Mouse (Mus musculus): Measurements from ENCODE around the gene Kirrel.
A peak's percentile ranks its signal among the peaks of the same experiment; 100 is the strongest.

DNA sequence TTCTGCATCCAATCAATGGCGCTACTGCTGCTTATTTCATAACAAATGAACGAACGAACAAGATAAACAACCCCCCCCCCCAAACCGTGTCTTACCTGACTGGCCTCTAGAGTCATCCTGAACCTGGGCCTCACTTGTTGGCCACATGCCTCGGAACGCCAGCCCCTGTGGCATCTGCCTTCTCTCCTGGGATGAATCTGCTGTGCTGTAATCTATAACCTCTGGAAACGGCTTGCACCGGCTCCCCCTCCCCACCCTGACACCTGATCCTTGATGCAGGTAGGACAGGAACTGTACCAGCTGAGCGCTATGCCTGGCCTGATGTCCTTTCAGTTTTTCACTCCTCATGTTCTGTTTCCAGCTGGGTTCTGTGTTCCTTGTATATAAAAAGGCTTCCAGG, 96.9 kb downstream of the Kirrel start:
- TF ChIP-seq TCF3 (IDR thresholded peaks at IDR 0.05; ENCODE audit: insufficient read length, low read depth) (no peak), MAX (IDR thresholded peaks at IDR 0.05; ENCODE audit: low read depth) (no peak), MYOG (IDR thresholded peaks at IDR 0.05; ENCODE audit: control insufficient read depth in 1 of 3, insufficient read depth in 1 of 3, insufficient read length in 2 of 3, low read depth in 2 of 3) (no peak), POLR2A (IDR thresholded peaks at IDR 0.05; ENCODE audit: insufficient read length, low read depth) (no peak), MYOD1 (IDR thresholded peaks at IDR 0.05; ENCODE audit: control insufficient read depth in 1 of 3, insufficient read length in 2 of 3, low read depth in 2 of 3) (no peak), CEBPB (IDR thresholded peaks at IDR 0.05; ENCODE audit: insufficient read depth, poor library complexity, severe bottlenecking) (no peak), TCF12 (IDR thresholded peaks at IDR 0.05; ENCODE audit: insufficient read depth, poor library complexity, severe bottlenecking) (no peak), USF1 (IDR thresholded peaks at IDR 0.05; ENCODE audit: low read depth) (no peak), E2F4 (IDR thresholded peaks at IDR 0.05; ENCODE audit: insufficient read depth) (no peak), POLR2AphosphoS2 (IDR thresholded peaks at IDR 0.05; ENCODE audit: insufficient read length, low read depth) (peak; percentile 40)

All from myocyte (in vitro differentiated cells).